Mouse (Mus musculus): ENCODE measurements around the gene Taar7a.

DNA sequence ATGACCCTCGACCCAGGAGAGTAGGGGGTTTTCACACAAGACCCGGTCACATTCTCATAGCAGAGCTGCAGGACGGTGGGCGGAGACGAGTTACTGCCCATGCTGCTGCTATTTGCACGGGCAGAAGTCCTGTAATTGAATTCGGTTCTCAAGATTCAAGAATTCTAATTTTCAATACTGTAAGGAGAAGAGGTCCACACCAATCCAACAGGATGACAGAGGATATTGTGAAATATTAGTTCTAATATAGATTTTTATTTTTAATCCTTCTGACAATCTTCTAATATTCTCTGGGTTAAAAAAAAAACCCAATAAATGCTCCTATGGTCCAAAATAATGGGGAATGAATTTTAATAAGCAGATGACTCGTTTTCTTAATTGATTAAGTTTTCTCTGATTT, 7.7 kb downstream of the Taar7a start, which contains the start of gene Taar6:
- TF ChIP-seq CTCF (IDR thresholded peaks at IDR 0.05; ENCODE audit: control insufficient read depth, insufficient read depth, insufficient replicate concordance, low read depth, low read length) = no peak
- no peak for TF ChIP-seq POLR2A (IDR thresholded peaks at IDR 0.05; ENCODE audit: control insufficient read depth, low read depth, low read length)
